Mouse (Mus musculus) B cell, adult 2 months (primary cell): ENCODE measurements around the gene Syne4.

Experiments
- DNase-seq, 2 experiments: peaks; one replicate each; pipeline ENCODE4 v3.0.0; 2022

Syne4 gene

GRCm38 (mm10) chr7:30332622-30333259 lies 18.1 kb downstream of the Syne4 start:
- DNase-seq = no peak

- no peak for DNase-seq
Measured at GRCm38 (mm10) chr7:30333436-30333835, 18.8 kb downstream of the Syne4 start.

- no peak for DNase-seq
Measured at GRCm38 (mm10) chr7:30334563-30334962, 20.0 kb downstream of the Syne4 start.

- DNase-seq = no peak
Measured at GRCm38 (mm10) chr7:30335688-30336087, 21.1 kb downstream of the Syne4 start.

- DNase-seq = peak; percentile 72 to 73
Measured at GRCm38 (mm10) chr7:30336384-30336783, 21.8 kb downstream of the Syne4 start.

- DNase-seq = no peak
Measured at GRCm38 (mm10) chr7:30339432-30340109, 25.0 kb downstream of the Syne4 start.

GRCm38 (mm10) chr7:30346635-30347379 lies 32.2 kb downstream of the Syne4 start:
- DNase-seq = peak; percentile 80 to 81

GRCm38 (mm10) chr7:30347828-30348227 lies 33.2 kb downstream of the Syne4 start:
- DNase-seq = peak; percentile 75 to 82

- DNase-seq = peak; percentile 79 to 84
Measured at GRCm38 (mm10) chr7:30353279-30353822, 38.7 kb downstream of the Syne4 start.

- no peak for DNase-seq
Measured at GRCm38 (mm10) chr7:30354059-30354458, 39.5 kb downstream of the Syne4 start.

- no peak for DNase-seq
Measured at GRCm38 (mm10) chr7:30358378-30359186, 44.0 kb downstream of the Syne4 start.

GRCm38 (mm10) chr7:30359276-30359865 lies 44.8 kb downstream of the Syne4 start:
- DNase-seq = no peak

GRCm38 (mm10) chr7:30360028-30360427 lies 45.4 kb downstream of the Syne4 start:
- no peak for DNase-seq

- no peak for DNase-seq
Measured at GRCm38 (mm10) chr7:30362652-30363343, 48.2 kb downstream of the Syne4 start, which contains the start of gene Lrfn3. TSS of gene Lrfn3 (minus strand) at chr7:30362772.

GRCm38 (mm10) chr7:30363344-30363738 lies 48.7 kb downstream of the Syne4 start:
- no peak for DNase-seq

- no peak for DNase-seq
Measured at GRCm38 (mm10) chr7:30367466-30367865, 52.9 kb downstream of the Syne4 start.
